ENCODE assay signal across 17 mouse cellular contexts in genomic region chr12:40113605-40114004, GRCm38 (mm10). TPM values are rescaled to one million over a fixed set of nuclear protein-coding genes. Genes with fewer than 3 reads are reported as not detected.
"Had no signal": no experiment of that assay in that cellular context is flagged by ENCODE, and none has a peak within 500 bp of the region (broad histone marks: within the 10 kb centered on the region; RNA-seq: fewer than 3 reads in every experiment).

No protein-coding gene starts in this region.

- H3K27me3 ChIP-seq: kidney, embryonic 15.5 days; liver, embryonic 13.5 days had no signal

- H3K36me3 ChIP-seq: kidney, embryonic 15.5 days; liver, embryonic 13.5 days had no signal

- H3K4me1 ChIP-seq: kidney, embryonic 15.5 days; liver, embryonic 13.5 days had no signal

- H3K9me3 ChIP-seq: kidney, embryonic 15.5 days; liver, embryonic 13.5 days had no signal

- H3K27ac ChIP-seq: kidney, embryonic 15.5 days; liver, embryonic 13.5 days; stomach, postnatal 0 days had no signal

- H3K4me2 ChIP-seq: kidney, embryonic 15.5 days; liver, embryonic 13.5 days; midbrain, embryonic 11.5 days had no signal

- H3K4me3 ChIP-seq: kidney, embryonic 15.5 days; liver, embryonic 13.5 days had no signal

- H3K9ac ChIP-seq: kidney, embryonic 15.5 days; liver, embryonic 13.5 days had no signal

- DNase-seq: kidney, adult 11 months; kidney, adult 8-10 months; kidney, postnatal 10 days; kidney, postnatal 36 days; left cerebral cortex, postnatal 4 days; liver, embryonic 13.5 days; lung, adult 2 months; lung, postnatal 14 days; lung, postnatal 4 days; midbrain, embryonic 14.5 days; thymus, postnatal 25 days had no signal

RNA-seq across cellular contexts. Expression of gene Scin, which starts 20.4 kb away (rescaled TPM):
- total RNA-seq: left cerebral cortex, postnatal 10 days; liver, adult 2 months had no signal
- polyA plus RNA-seq: neural tube, embryonic 14.5 days had no signal
